Mouse (Mus musculus) adrenal gland, postnatal 14 days (tissue): Measurements from ENCODE around the gene 1110004F10Rik. TPM values are rescaled to one million over a fixed set of nuclear protein-coding genes. Genes with fewer than 3 reads are reported as not detected.

Experiments
- DNase-seq: peaks from one replicate; pipeline ENCODE4 v3.0.0; 2021; ENCODE audit warnings: mixed read lengths
- total RNA-seq: library from RNA; stranded (reverse); gene quantifications from 2 replicates; pipeline ENCODE4 v1.2.3, GENCODE M21; 2021

1110004F10Rik gene
- total RNA-seq, 1 experiment from 2014 or later = 102 TPM

DNA sequence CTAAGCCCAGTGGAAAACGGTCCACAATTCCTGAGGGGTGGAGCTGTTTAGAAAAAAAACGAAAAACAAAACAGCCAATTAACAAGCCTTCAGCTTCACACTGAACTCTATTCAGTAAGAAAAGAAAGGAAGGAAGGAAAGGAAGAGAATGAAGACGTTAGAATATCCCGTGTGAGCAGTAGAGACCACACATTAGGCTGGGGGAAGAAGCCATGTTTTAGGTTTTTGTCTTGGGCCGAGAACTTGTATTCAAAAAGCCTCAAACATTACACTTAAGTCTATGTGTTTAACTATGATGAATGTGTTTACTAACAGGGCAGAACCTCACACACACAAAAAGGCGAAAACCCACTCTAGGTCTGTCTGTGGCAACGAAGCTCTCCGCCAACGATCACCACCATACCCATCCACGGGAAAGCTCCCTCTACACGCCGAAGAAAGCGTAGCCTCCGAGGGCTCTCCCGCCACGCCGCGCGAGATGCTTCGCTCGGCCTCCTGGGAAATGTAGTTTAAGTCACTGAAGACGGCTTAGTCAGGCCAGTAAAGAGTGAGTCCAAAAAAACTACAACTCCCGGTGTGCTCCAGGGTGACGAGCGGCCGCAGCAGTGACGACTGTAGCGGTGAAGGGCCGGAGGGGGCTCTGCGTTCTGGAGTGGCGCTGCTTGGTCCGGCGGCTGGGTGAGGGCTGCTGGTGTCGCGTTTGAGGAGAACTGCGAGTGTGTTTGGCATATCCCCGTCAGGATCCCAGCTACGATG, 53.7 kb downstream of the 1110004F10Rik start:
- DNase-seq = peak; percentile 96

GRCm38 (mm10) chr7:116093466-116093850, 54.3 kb downstream of the 1110004F10Rik start:
- DNase-seq = no peak

DNA sequence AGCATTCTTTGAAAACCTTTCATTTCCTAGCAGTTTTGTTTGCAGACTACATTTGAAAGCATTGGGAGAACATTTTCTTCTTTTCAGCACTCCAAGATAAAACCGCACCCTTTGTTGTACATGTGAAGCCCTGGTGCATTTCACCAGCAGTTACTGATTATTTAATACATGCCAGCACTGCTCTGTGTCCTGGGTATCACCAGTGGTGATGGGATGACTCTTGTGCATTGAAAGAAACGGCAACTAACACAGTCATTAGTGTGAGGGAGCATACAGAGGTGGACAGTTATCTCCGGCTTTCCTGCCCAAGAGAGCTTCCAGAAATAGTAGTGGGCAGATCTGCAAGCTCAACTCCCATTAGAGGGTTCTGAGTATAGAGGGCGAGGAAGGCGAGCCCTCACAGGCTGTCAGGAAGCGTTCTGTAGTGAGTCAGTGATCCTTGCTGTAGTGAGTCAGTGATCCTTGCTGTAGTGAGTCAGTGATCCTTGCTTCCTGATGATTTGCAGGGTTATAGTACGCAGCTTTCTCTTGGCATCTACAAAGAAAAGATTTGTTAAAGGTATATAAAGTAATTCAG, 60.8 kb downstream of the 1110004F10Rik start:
- DNase-seq = peak; percentile 59

GRCm38 (mm10) chr7:116103091-116103490, 63.9 kb downstream of the 1110004F10Rik start:
- no peak for DNase-seq

- no peak for DNase-seq
These were observed 71.5 kb downstream of the 1110004F10Rik start for GRCm38 (mm10) chr7:116110661-116111060.

GRCm38 (mm10) chr7:116111546-116111945, 72.3 kb downstream of the 1110004F10Rik start:
- DNase-seq = no peak

DNA sequence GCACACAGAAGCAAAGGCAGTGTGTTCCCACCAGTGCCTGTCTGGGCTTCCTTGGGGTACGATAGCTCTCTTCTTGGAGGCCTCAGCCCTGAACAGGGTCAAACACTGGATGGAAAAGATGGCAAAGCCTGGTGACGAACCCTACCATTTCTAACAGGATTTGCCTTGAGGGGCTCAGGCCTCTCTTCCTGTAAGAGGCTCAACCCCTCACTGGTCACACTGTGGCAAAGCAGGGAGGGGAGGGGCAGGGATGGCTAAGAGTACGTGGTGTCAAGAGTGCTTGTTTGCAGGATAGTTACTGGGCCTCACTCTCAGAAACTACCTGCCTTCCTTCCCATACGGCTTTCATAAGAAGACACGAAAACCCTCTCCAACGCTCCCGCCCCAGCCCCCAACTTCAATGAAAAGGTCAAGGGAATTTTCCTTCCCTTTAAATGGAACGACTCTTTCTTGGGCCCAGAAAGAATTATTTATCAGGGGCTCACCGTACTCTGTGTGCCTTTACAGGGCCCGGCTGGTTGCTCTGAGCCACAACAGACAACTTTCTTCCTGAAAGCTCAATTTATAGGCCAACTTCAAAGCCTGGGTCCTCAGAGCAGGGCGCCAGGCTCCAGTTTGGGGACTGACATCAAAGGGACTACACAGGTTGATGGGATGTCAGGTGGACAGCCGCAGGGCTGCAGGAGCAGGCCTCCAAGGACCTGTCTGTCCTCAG, 76.2 kb downstream of the 1110004F10Rik start:
- DNase-seq = peak; percentile 39

- DNase-seq = peak; percentile 74
These were observed 76.8 kb downstream of the 1110004F10Rik start for GRCm38 (mm10) chr7:116115991-116116390.

DNA sequence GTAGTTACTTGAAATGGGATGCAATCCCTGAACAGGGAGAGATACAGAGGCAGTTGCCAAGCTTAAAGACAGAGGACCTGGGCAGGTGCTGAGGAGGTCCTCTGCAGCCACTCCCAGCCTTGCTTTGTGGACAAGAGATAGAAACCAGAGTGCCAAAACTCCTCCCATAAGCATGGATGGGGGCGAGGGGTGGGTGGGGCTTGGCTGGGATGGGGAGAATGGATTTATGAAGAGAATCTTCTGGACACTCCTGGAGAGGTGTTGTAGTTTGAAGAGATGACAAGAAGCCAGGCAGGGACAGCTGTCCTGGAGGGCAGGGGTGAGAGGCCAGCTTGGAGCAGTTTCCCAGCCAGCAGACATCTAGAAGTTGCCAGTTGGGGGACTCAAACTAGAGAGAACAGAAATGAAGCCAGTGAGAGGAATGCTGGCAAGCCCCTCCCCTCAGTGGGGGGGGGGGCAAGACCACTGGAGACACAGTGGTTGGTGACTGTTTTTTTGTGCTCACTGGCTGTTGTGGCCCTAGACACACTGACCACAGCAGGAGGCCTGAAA, 80.2 kb downstream of the 1110004F10Rik start:
- no peak for DNase-seq

DNA sequence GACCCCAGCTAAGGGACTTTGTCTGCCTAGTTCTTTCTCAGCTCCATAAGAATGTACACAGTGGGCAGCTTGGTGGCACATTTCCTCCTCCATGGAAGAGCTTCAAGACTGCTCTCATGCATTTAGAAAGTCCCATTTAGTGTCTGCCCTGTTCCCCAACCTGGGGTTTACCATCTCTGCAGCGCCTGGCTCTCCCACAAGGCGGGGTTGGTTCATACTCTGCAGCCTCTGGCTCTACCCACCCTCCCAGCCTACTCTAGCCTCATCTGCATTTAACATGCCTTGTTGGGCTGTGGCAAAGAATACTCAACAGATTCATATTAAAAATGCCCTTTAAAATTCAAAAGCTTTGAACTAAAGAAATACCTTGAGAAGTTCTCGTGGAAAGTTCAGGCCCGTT, 81.5 kb downstream of the 1110004F10Rik start:
- DNase-seq = no peak

DNA sequence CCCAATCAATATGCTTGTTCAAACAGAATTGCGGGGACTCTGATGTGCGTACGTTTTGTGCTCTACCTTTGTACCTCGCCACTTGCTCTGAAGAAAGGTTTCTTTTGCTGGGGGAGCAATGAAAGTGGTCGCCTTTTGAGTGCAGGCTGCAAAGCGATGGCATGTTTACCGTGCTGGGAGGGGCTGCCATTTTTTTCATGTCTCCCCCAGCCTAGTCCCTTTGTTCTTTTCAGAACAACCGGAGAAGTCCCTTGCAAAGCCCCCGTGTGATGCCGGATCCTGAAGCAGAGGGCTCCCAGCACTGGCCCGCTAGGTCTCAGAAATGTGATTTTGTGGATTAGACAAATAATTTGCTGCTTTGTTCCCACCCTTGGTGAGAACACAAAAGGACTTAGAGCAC, 82.0 kb downstream of the 1110004F10Rik start:
- no peak for DNase-seq

GRCm38 (mm10) chr7:116122981-116123596, 83.9 kb downstream of the 1110004F10Rik start:
- no peak for DNase-seq

- no peak for DNase-seq
These were observed 84.4 kb downstream of the 1110004F10Rik start for GRCm38 (mm10) chr7:116123597-116123985.

DNA sequence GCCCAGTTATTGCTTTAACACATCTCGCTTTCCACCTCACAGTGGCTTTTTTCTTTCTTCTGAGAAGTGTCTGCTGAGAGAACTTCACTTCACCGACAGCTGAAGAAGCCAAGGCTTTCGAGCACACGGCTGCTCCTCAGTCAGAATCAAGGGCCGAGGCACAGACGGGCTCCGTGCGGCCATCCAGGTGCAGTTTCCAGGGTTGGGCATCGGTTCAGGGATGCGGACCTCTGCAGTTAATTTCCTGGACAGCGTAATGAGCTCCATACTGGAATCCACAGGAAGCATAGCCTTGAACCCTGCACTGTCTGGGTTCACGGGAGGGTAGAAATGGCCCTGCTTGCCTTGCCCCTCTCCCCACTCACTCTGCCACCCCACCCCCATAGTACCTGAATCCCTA, 84.9 kb downstream of the 1110004F10Rik start:
- no peak for DNase-seq

GRCm38 (mm10) chr7:116125671-116126070, 86.5 kb downstream of the 1110004F10Rik start:
- DNase-seq = no peak

DNA sequence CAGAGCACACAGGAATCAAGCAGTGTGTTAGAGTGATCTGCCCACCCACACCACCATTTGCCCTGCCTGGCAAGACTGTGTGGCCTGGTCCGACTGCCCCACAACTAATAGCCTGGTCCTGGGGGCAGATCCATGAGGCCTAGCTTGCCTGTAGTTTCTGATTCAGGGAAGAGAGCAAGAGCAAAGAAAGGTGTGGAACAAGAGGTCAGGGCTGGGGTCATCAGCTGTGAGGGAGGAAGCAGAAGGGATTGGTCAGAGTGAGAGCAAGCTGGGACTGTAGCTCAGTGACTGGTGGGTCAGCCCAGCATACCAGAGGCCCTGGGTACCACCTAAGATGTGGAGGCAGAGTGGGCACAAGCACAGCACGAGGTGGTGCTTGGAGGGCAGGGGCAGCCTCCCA, 87.9 kb downstream of the 1110004F10Rik start:
- no peak for DNase-seq

DNA sequence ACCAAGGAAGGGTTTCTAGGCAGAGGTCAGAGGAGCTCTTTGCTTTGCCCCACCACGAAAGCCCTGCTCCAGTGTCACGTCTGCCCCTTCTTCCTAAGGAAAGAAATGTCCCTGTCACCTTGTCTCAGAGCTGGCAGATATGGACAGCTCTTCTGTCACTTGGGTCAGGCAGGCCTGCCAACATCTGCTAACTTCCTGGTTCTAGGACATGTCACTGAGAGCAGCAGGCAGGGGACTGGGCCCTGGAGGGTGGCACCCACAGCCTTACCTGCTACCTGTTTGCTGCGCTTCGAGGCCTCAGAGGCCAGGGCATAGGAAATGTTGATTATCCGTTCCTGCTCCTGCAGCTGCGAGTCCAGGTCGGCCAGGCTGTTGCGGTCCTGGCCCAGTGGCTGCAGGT, 89.1 kb downstream of the 1110004F10Rik start:
- DNase-seq = no peak

- DNase-seq = no peak
These were observed 90.2 kb downstream of the 1110004F10Rik start for GRCm38 (mm10) chr7:116129374-116129773.

- peak; percentile 49 for DNase-seq
These were observed 92.2 kb downstream of the 1110004F10Rik start for GRCm38 (mm10) chr7:116131390-116131789.

GRCm38 (mm10) chr7:116132078-116132477, 92.9 kb downstream of the 1110004F10Rik start:
- DNase-seq = peak; percentile 90

GRCm38 (mm10) chr7:116134413-116135292, 95.5 kb downstream of the 1110004F10Rik start:
- DNase-seq = no peak

DNA sequence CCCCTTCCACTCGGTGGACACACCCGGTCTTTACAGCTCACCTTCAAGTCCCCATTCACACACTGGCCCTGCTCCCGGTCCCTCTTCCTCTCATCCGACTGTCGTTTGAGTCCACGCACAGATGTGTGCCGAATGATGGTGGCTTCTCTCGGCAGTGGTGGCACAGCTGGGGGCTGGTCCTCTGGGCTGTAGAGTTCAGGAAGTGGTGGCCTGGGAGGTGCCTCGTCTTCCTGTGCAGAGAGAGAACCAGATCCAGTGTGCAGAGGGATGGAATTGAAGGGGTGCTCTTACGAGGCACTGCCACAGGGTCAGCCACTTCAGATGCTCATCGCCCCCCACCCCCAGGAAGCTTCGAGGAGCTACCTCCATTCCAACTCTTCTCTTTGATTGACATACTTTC, 98.0 kb downstream of the 1110004F10Rik start:
- DNase-seq = no peak
